Mouse (Mus musculus) telencephalon, adult 2 months (tissue): ENCODE measurements around the gene Scai.
"Not testable (repeated sequence)": the region's sequence is repeated elsewhere in the genome, so short reads cannot be mapped to it uniquely, and the experiment has no call there.

Source experiments
- DNase-seq: peaks from one replicate; pipeline ENCODE4 v3.0.0-alpha.2; 2011; ENCODE audit warnings: low read depth, low spot score

Scai gene

GRCm38 (mm10) chr2:39190561-39191056 is at the start of gene Scai:
Scai (minus strand) TSS chr2:39190734.
- peak; percentile 99 for DNase-seq

GRCm38 (mm10) chr2:39226731-39227130 is 36.2 kb upstream of the Scai start:
- no peak for DNase-seq

GRCm38 (mm10) chr2:39226019-39226640 is 35.6 kb upstream of the Scai start, which contains the start of gene Ppp6c:
Ppp6c (minus strand) TSS chr2:39226451.
- DNase-seq: peak; percentile 100

- not testable (repeated sequence) for DNase-seq
Measured at GRCm38 (mm10) chr2:39225331-39226018, 34.9 kb upstream of the Scai start.

- DNase-seq: no peak
Measured at GRCm38 (mm10) chr2:39224621-39225020, 34.1 kb upstream of the Scai start.

- DNase-seq: no peak
Measured at GRCm38 (mm10) chr2:39220010-39220409, 29.5 kb upstream of the Scai start.

- no peak for DNase-seq
Measured at GRCm38 (mm10) chr2:39219034-39219433, 28.5 kb upstream of the Scai start.

GRCm38 (mm10) chr2:39217150-39217549 is 26.6 kb upstream of the Scai start:
- DNase-seq: no peak

GRCm38 (mm10) chr2:39210738-39211137 is 20.2 kb upstream of the Scai start:
- DNase-seq: no peak

- DNase-seq: no peak
Measured at GRCm38 (mm10) chr2:39203359-39203758, 12.8 kb upstream of the Scai start.

- DNase-seq: peak; percentile 58
Measured at GRCm38 (mm10) chr2:39194809-39195208, 4.3 kb upstream of the Scai start.

GRCm38 (mm10) chr2:39189961-39190560 is 473 bp downstream of the Scai start:
- no peak for DNase-seq

- DNase-seq: no peak
Measured at GRCm38 (mm10) chr2:39185942-39186341, 4.6 kb downstream of the Scai start.

GRCm38 (mm10) chr2:39183587-39183986 is 6.9 kb downstream of the Scai start:
- peak; percentile 23 for DNase-seq

GRCm38 (mm10) chr2:39160996-39161395 is 29.5 kb downstream of the Scai start:
- DNase-seq: no peak

GRCm38 (mm10) chr2:39157916-39158315 is 32.6 kb downstream of the Scai start:
- DNase-seq: peak; percentile 52

- DNase-seq: no peak
Measured at GRCm38 (mm10) chr2:39156821-39157220, 33.7 kb downstream of the Scai start.

- peak; percentile 66 for DNase-seq
Measured at GRCm38 (mm10) chr2:39150943-39151342, 39.6 kb downstream of the Scai start.

GRCm38 (mm10) chr2:39148075-39148474 is 42.5 kb downstream of the Scai start:
- no peak for DNase-seq

- DNase-seq: no peak
Measured at GRCm38 (mm10) chr2:39146469-39146868, 44.1 kb downstream of the Scai start.

GRCm38 (mm10) chr2:39142357-39142948 is 48.1 kb downstream of the Scai start:
- peak; percentile 86 for DNase-seq
